Mouse (Mus musculus) lung, embryonic 16.5 days (tissue): ENCODE measurements around the gene Insl3. TPM values are rescaled to one million over a fixed set of nuclear protein-coding genes. Genes with fewer than 3 reads are reported as not detected.

Source experiments
- ATAC-seq: fragments of 200-750 bp; cut with Nextera tagmentation; 2 replicates; pipeline ENCODE4 v1.8.0; 2017; ENCODE audit warnings: low read depth, mild to moderate bottlenecking, moderate library complexity
- H3K27ac ChIP-seq: fragments of 300-500 bp; sonication (generic); 2 replicates; pipeline ENCODE4 v1.5.1; 2014; ENCODE audit warnings: mild to moderate bottlenecking, control low read depth, low read length
- H3K27me3 ChIP-seq: fragments of 300-500 bp; sonication (generic); 2 replicates; pipeline ENCODE4 v1.6.1; 2014; ENCODE audit warnings: low read depth, low read length, mixed read lengths; ENCODE audit not compliant: control insufficient read depth, insufficient read depth
- H3K36me3 ChIP-seq: fragments of 300-500 bp; sonication (generic); 2 replicates; pipeline ENCODE4 v1.6.1; 2014; ENCODE audit warnings: low read length; ENCODE audit not compliant: control insufficient read depth, insufficient read depth
- H3K4me1 ChIP-seq: fragments of 300-500 bp; sonication (generic); replicated peaks from 2 replicates; pipeline ENCODE4 v1.6.1; 2014; ENCODE audit warnings: low read length, mixed read lengths; ENCODE audit not compliant: control insufficient read depth, insufficient read depth
- H3K4me2 ChIP-seq: fragments of 300-500 bp; sonication (generic); 2 replicates; pipeline ENCODE4 v1.6.1; 2014; ENCODE audit warnings: low read depth, low read length, control low read depth
- H3K4me3 ChIP-seq: fragments of 300-500 bp; sonication (generic); 2 replicates; pipeline ENCODE4 v1.5.1; 2014; ENCODE audit warnings: mild to moderate bottlenecking, low read length, control low read depth
- H3K9ac ChIP-seq: fragments of 300-500 bp; sonication (generic); 2 replicates; pipeline ENCODE4 v1.6.1; 2014; ENCODE audit warnings: low read length, control low read depth
- H3K9me3 ChIP-seq: fragments of 300-500 bp; sonication (generic); 2 replicates; pipeline ENCODE4 v1.6.1; 2016; ENCODE audit warnings: low read length; ENCODE audit not compliant: control insufficient read depth
- WGBS: fragments of 180-500 bp; shearing (Covaris S2); extraction: QIAGEN DNeasy Blood & Tissue Kit; methylation state at CpG from one replicate; pipeline ENCODE4 v1.1.7; 2014; 5-methylcytosine and 5-hydroxymethylcytosine counted together
- polyA plus RNA-seq: library from polyadenylated mRNA; unstranded; fragments of >200 nt; fragmentation: Nextera tagmentation; extraction: Ambion mirVana; gene quantifications from 2 replicates; pipeline ENCODE4 v1.2.1, GENCODE M21; 2015

The Insl3 gene
- polyA plus RNA-seq, 1 experiment from 2014 or later = 1.4 TPM

- Histone ChIP-seq H3K27me3 (no peaks in the 10 kb centered on the region), H3K27ac (no peak overlapping the region), H3K36me3 (no peaks in the 10 kb centered on the region), H3K4me3 (no peak overlapping the region), H3K9me3 (no peaks in the 10 kb centered on the region), H3K9ac (no peak overlapping the region), H3K4me2 (no peak overlapping the region), H3K4me1 (no peaks in the 10 kb centered on the region)
- 70% methylated on average over 13 of the region's 13 CpGs for WGBS
- no peak for ATAC-seq
These were observed 27.6 kb downstream of the Insl3 start for GRCm38 (mm10) chr8:71716561-71717053.

- Histone ChIP-seq H3K4me2 (no peak overlapping the region), H3K27ac (no peak overlapping the region), H3K36me3 (no peaks in the 10 kb centered on the region), H3K9me3 (no peaks in the 10 kb centered on the region), H3K9ac (no peak overlapping the region), H3K4me1 (no peaks in the 10 kb centered on the region), H3K4me3 (no peak overlapping the region), H3K27me3 (no peaks in the 10 kb centered on the region)
- 67% methylated on average over 12 of the region's 12 CpGs for WGBS
- peak; percentile 6; the same call in 1 of the 2 replicates for ATAC-seq
These were observed 28.1 kb downstream of the Insl3 start for GRCm38 (mm10) chr8:71717096-71717495.

- no peak for ATAC-seq
- H3K36me3 ChIP-seq = no peaks in the 10 kb centered on the region
- no peak overlapping the region for H3K9ac ChIP-seq
- no peak overlapping the region for H3K4me2 ChIP-seq
- no peak overlapping the region for H3K27ac ChIP-seq
- no peaks in the 10 kb centered on the region for H3K27me3 ChIP-seq
- no peaks in the 10 kb centered on the region for H3K9me3 ChIP-seq
- WGBS = 22% methylated on average over 3 of the region's 3 CpGs
- no peak overlapping the region for H3K4me3 ChIP-seq
- no peaks in the 10 kb centered on the region for H3K4me1 ChIP-seq
These were observed 29.2 kb downstream of the Insl3 start for GRCm38 (mm10) chr8:71718252-71718651.

- Histone ChIP-seq H3K4me1 (no peaks in the 10 kb centered on the region), H3K9me3 (no peaks in the 10 kb centered on the region), H3K27ac (no peak overlapping the region), H3K4me2 (no peak overlapping the region), H3K9ac (no peak overlapping the region), H3K27me3 (no peaks in the 10 kb centered on the region; the same call in 1 of the 2 replicates), H3K4me3 (no peak overlapping the region), H3K36me3 (no peaks in the 10 kb centered on the region)
- 40% methylated on average over 4 of the region's 4 CpGs for WGBS
- no peak for ATAC-seq
These were observed 30.2 kb downstream of the Insl3 start for GRCm38 (mm10) chr8:71719218-71719617.

- no peak overlapping the region for H3K4me3 ChIP-seq
- no peak overlapping the region for H3K4me2 ChIP-seq
- 39% methylated on average over 7 of the region's 7 CpGs for WGBS
- H3K9ac ChIP-seq = no peak overlapping the region
- H3K27ac ChIP-seq = no peak overlapping the region
- no peaks in the 10 kb centered on the region; the same call in 1 of the 2 replicates for H3K27me3 ChIP-seq
- H3K9me3 ChIP-seq = no peaks in the 10 kb centered on the region
- ATAC-seq = no peak
- H3K36me3 ChIP-seq = no peaks in the 10 kb centered on the region
- no peaks in the 10 kb centered on the region for H3K4me1 ChIP-seq
These were observed 31.0 kb downstream of the Insl3 start for GRCm38 (mm10) chr8:71719928-71720457.

- Histone ChIP-seq H3K27ac (no peak overlapping the region), H3K9ac (no peak overlapping the region), H3K4me1 (no peaks in the 10 kb centered on the region), H3K4me2 (no peak overlapping the region), H3K4me3 (no peak overlapping the region), H3K36me3 (no peaks in the 10 kb centered on the region), H3K27me3 (peaks cover 8% of the 10 kb centered on the region), H3K9me3 (no peaks in the 10 kb centered on the region)
- no peak for ATAC-seq
- 52% methylated on average over 14 of the region's 14 CpGs for WGBS
These were observed 34.1 kb downstream of the Insl3 start for GRCm38 (mm10) chr8:71723047-71723551.

GRCm38 (mm10) chr8:71724389-71724788, 35.4 kb downstream of the Insl3 start:
- WGBS = 38% methylated on average over 4 of the region's 4 CpGs
- no peaks in the 10 kb centered on the region for H3K9me3 ChIP-seq
- H3K4me1 ChIP-seq = no peaks in the 10 kb centered on the region
- peaks cover 8% of the 10 kb centered on the region for H3K27me3 ChIP-seq
- ATAC-seq = no peak
- H3K9ac ChIP-seq = no peak overlapping the region
- H3K4me3 ChIP-seq = no peak overlapping the region
- H3K27ac ChIP-seq = no peak overlapping the region
- no peaks in the 10 kb centered on the region for H3K36me3 ChIP-seq
- no peak overlapping the region for H3K4me2 ChIP-seq

- Histone ChIP-seq H3K27me3 (peaks cover 8% of the 10 kb centered on the region), H3K9ac (peak within 1 kb of the TSS; percentile 72), H3K27ac (no peak within 1 kb of the TSS), H3K4me2 (peak within 1 kb of the TSS; percentile 86), H3K4me1 (no peaks in the 10 kb centered on the region), H3K36me3 (no peaks in the 10 kb centered on the region), H3K4me3 (peak within 1 kb of the TSS; percentile 62), H3K9me3 (no peaks in the 10 kb centered on the region)
- peak; percentile 90 for ATAC-seq
- WGBS = 1% methylated on average over 52 of the region's 54 CpGs
These were observed 36.3 kb downstream of the Insl3 start, which contains the start of gene Fcho1 for GRCm38 (mm10) chr8:71725122-71725924. TSS of gene Fcho1 (minus strand) at chr8:71725716.

GRCm38 (mm10) chr8:71728240-71728785, 39.3 kb downstream of the Insl3 start:
- peak overlapping the region; percentile 50 for H3K4me2 ChIP-seq
- WGBS = 5% methylated on average over 21 of the region's 21 CpGs
- ATAC-seq = peak; percentile 19; the same call in 1 of the 2 replicates
- no peak overlapping the region for H3K9ac ChIP-seq
- H3K4me3 ChIP-seq = peak overlapping the region; percentile 22
- H3K27ac ChIP-seq = no peak overlapping the region
- no peaks in the 10 kb centered on the region for H3K36me3 ChIP-seq
- H3K9me3 ChIP-seq = no peaks in the 10 kb centered on the region
- H3K27me3 ChIP-seq = peaks cover 8% of the 10 kb centered on the region
- no peaks in the 10 kb centered on the region for H3K4me1 ChIP-seq
